Mouse (Mus musculus): ENCODE results near the gene Tppp3. TPM values are rescaled to one million over a fixed set of nuclear protein-coding genes. Genes with fewer than 3 reads are reported as not detected.

The Tppp3 gene
- polyA plus RNA-seq, 2 experiments, result 0.60 to 0.63 TPM

- no peak for ATAC-seq (ENCODE audit: insufficient read depth)
- no peak overlapping the region for H3K9ac ChIP-seq (replicated peaks)
- H3K36me3 ChIP-seq (replicated peaks; ENCODE audit: control insufficient read depth, insufficient read depth, low read depth), result no peaks in the 10 kb centered on the region
- 55% methylated on average over 5 of the region's 5 CpGs for whole genome bisulfite sequencing (ENCODE audit: insufficient replicate concordance)
- TF ChIP-seq CTCF (IDR thresholded peaks at IDR 0.05; ENCODE audit: low read depth), result no peak
- no peak for TF ChIP-seq EP300 (IDR thresholded peaks at IDR 0.05; ENCODE audit: low read depth)
- no peaks in the 10 kb centered on the region; the same call in none of the 2 replicates for H3K27me3 ChIP-seq (ENCODE audit: control insufficient read depth, insufficient read depth, low read length)
- no peak overlapping the region for H3K27ac ChIP-seq
- H3K9me3 ChIP-seq (ENCODE audit: control insufficient read depth, low read length), result no peaks in the 10 kb centered on the region
- no peak overlapping the region for H3K4me2 ChIP-seq (ENCODE audit: low read depth)
- DNase-seq (ENCODE audit: low read depth in 3 of 3, low spot score in 3 of 3), result no peak
- no peak overlapping the region for H3K4me3 ChIP-seq (ENCODE audit: insufficient read depth in 1 of 2, low read depth in 2 of 2, low read length in 2 of 2)
- no peaks in the 10 kb centered on the region for H3K4me1 ChIP-seq (replicated peaks; ENCODE audit: control insufficient read depth in 2 of 2, insufficient read depth in 2 of 2, low read length in 1 of 2)
Measured at GRCm38 (mm10) chr8:105436218-105436617, 35.1 kb downstream of the Tppp3 start.

- Histone ChIP-seq H3K27me3 (ENCODE audit: control insufficient read depth, insufficient read depth, low read length) (no peaks in the 10 kb centered on the region; the same call in 1 of the 2 replicates), H3K9ac (replicated peaks) (no peak overlapping the region), H3K9me3 (ENCODE audit: control insufficient read depth, low read length) (no peaks in the 10 kb centered on the region), H3K4me3 (ENCODE audit: insufficient read depth in 1 of 2, low read depth in 2 of 2, low read length in 2 of 2) (no peak overlapping the region), H3K4me2 (ENCODE audit: low read depth) (no peak overlapping the region), H3K36me3 (replicated peaks; ENCODE audit: control insufficient read depth, insufficient read depth, low read depth) (no peaks in the 10 kb centered on the region), H3K27ac (no peak overlapping the region), H3K4me1 (replicated peaks; ENCODE audit: control insufficient read depth in 2 of 2, insufficient read depth in 2 of 2, low read length in 1 of 2) (no peaks in the 10 kb centered on the region)
- WGBS (ENCODE audit: insufficient replicate concordance), result 65% methylated on average over 5 of the region's 5 CpGs
- no peak for ATAC-seq (ENCODE audit: insufficient read depth)
- no peak for DNase-seq (ENCODE audit: low read depth in 3 of 3, low spot score in 3 of 3)
- TF ChIP-seq EP300 (IDR thresholded peaks at IDR 0.05; ENCODE audit: low read depth) (no peak), CTCF (IDR thresholded peaks at IDR 0.05; ENCODE audit: low read depth) (no peak)
Measured at GRCm38 (mm10) chr8:105434136-105434535, 37.2 kb downstream of the Tppp3 start.

DNA sequence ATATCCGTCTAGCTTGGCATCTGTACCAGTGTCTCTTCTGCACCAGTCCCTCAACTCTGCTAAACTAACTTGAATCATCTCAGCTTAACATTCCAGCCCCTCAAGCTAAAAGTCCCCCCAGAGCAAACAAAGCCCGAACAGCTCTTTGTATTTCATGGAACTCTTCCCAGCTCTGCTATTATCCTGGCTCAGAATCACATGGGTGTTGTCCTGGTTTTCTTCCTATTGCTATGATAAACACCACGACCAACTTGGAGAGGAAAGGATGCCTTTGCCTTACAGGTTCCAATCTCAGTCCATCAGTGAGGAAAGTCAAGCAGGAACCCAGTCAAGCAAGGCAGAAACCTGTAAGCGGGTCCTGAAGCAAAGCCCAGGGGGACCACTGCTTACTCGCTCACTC lies 37.8 kb downstream of the Tppp3 start:
- TF ChIP-seq CTCF (IDR thresholded peaks at IDR 0.05; ENCODE audit: low read depth) (no peak), EP300 (IDR thresholded peaks at IDR 0.05; ENCODE audit: low read depth) (no peak)
- H3K4me3 ChIP-seq (ENCODE audit: insufficient read depth in 1 of 2, low read depth in 2 of 2, low read length in 2 of 2), result no peak overlapping the region
- WGBS (ENCODE audit: insufficient replicate concordance), result 48% methylated on average over 5 of the region's 5 CpGs
- DNase-seq (ENCODE audit: low read depth in 3 of 3, low spot score in 3 of 3) (no peak), ATAC-seq (ENCODE audit: insufficient read depth) (no peak)
- H3K9ac ChIP-seq (replicated peaks), result no peak overlapping the region
- no peak overlapping the region for H3K27ac ChIP-seq
- H3K36me3 ChIP-seq (replicated peaks; ENCODE audit: control insufficient read depth, insufficient read depth, low read depth), result no peaks in the 10 kb centered on the region
- H3K27me3 ChIP-seq (ENCODE audit: control insufficient read depth, insufficient read depth, low read length), result no peaks in the 10 kb centered on the region; the same call in 1 of the 2 replicates
- H3K4me1 ChIP-seq (replicated peaks; ENCODE audit: control insufficient read depth in 2 of 2, insufficient read depth in 2 of 2, low read length in 1 of 2), result no peaks in the 10 kb centered on the region
- H3K4me2 ChIP-seq (ENCODE audit: low read depth), result no peak overlapping the region
- no peaks in the 10 kb centered on the region for H3K9me3 ChIP-seq (ENCODE audit: control insufficient read depth, low read length)

GRCm38 (mm10) chr8:105433021-105433420 lies 38.3 kb downstream of the Tppp3 start:
- 64% methylated on average over 6 of the region's 6 CpGs for WGBS (ENCODE audit: insufficient replicate concordance)
- Histone ChIP-seq H3K4me1 (replicated peaks; ENCODE audit: control insufficient read depth in 2 of 2, insufficient read depth in 2 of 2, low read length in 1 of 2) (no peaks in the 10 kb centered on the region), H3K4me3 (ENCODE audit: insufficient read depth in 1 of 2, low read depth in 2 of 2, low read length in 2 of 2) (no peak overlapping the region), H3K9ac (replicated peaks) (no peak overlapping the region), H3K4me2 (ENCODE audit: low read depth) (no peak overlapping the region), H3K36me3 (replicated peaks; ENCODE audit: control insufficient read depth, insufficient read depth, low read depth) (no peaks in the 10 kb centered on the region), H3K9me3 (ENCODE audit: control insufficient read depth, low read length) (no peaks in the 10 kb centered on the region), H3K27ac (no peak overlapping the region), H3K27me3 (ENCODE audit: control insufficient read depth, insufficient read depth, low read length) (no peaks in the 10 kb centered on the region; the same call in 1 of the 2 replicates)
- DNase-seq (ENCODE audit: low read depth in 3 of 3, low spot score in 3 of 3), result no peak
- no peak for TF ChIP-seq CTCF (IDR thresholded peaks at IDR 0.05; ENCODE audit: low read depth)
- no peak for TF ChIP-seq EP300 (IDR thresholded peaks at IDR 0.05; ENCODE audit: low read depth)
- ATAC-seq (ENCODE audit: insufficient read depth), result no peak

DNA sequence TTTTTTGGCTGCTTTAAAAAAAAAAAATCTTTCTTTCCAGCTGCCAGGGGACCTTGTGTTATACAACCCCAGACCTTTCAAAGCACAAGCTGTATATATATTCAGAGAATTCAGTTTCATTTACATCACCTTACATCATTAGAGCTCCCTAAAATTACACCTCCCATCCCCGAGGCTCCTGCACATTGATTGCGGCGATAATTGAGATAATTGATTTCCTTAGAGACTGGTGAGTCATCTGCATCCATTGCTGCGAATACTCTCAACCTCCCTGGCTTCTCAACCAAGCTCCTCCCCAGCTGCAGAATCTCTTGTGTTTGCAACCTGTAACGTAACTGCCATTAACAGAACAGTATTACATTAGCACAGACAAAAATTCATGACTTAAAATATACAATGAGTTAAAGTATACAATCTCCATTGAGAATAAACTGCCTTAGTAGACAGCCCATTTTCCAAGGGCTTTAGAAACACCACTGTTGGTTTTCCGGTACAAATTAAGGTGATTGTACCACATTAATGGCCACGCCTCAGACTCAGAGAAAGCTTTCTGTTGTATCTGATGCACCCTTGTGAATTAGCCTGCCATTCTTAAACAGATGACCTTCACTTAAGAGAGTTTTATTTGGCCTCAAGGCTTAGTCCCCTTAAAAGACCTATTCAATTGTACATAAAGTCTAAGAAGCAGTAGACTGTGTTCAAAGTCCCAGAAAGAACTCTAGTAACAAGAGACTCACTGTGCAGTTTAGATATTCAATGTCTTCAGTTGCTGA lies 39.4 kb downstream of the Tppp3 start:
- ATAC-seq (ENCODE audit: insufficient read depth) (no peak), DNase-seq (ENCODE audit: low read depth in 3 of 3, low spot score in 3 of 3) (no peak)
- no peak overlapping the region for H3K4me2 ChIP-seq (ENCODE audit: low read depth)
- no peak overlapping the region for H3K27ac ChIP-seq
- TF ChIP-seq CTCF (IDR thresholded peaks at IDR 0.05; ENCODE audit: low read depth) (no peak), EP300 (IDR thresholded peaks at IDR 0.05; ENCODE audit: low read depth) (no peak)
- H3K4me3 ChIP-seq (ENCODE audit: insufficient read depth in 1 of 2, low read depth in 2 of 2, low read length in 2 of 2), result no peak overlapping the region
- H3K36me3 ChIP-seq (replicated peaks; ENCODE audit: control insufficient read depth, insufficient read depth, low read depth), result no peaks in the 10 kb centered on the region
- H3K4me1 ChIP-seq (replicated peaks; ENCODE audit: control insufficient read depth in 2 of 2, insufficient read depth in 2 of 2, low read length in 1 of 2), result no peaks in the 10 kb centered on the region
- 60% methylated on average over 7 of the region's 7 CpGs for whole genome bisulfite sequencing (ENCODE audit: insufficient replicate concordance)
- no peaks in the 10 kb centered on the region; the same call in 1 of the 2 replicates for H3K27me3 ChIP-seq (ENCODE audit: control insufficient read depth, insufficient read depth, low read length)
- H3K9me3 ChIP-seq (ENCODE audit: control insufficient read depth, low read length), result no peaks in the 10 kb centered on the region
- no peak overlapping the region for H3K9ac ChIP-seq (replicated peaks)

Measured in liver, embryonic 14.5 days (tissue).